Mouse (Mus musculus): ENCODE measurements around the gene Mapkapk2. TPM values are rescaled to one million over a fixed set of nuclear protein-coding genes. Genes with fewer than 3 reads are reported as not detected.

Gene Mapkapk2
- polyA plus RNA-seq (2017; shearing (Covaris generic)), result 179 TPM

DNA sequence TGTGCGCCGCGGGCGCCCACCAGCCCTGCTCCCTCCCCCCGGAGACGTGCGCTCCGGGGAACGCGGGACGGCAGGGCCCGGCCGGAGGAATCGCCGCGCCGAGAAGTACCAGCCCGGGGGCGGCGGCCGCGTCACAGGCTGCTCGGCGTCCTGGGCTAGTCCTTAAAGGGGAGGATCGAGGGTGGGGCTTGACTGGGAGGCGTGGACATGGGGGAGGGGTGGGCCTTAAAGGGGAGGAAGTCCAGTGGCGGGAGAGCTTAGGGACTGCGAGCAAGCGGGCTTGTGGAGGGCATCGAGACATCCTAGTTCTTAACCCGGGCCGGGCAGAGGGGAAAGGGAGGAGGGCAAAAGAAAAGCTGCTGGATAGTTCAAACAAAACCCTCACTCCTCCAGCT lies at the start of gene Mapkapk2:
Gene Mapkapk2 (minus strand): TSS at position 127 of the 395 bp plus-strand sequence.

GRCm38 (mm10) chr1:131138191-131139016 lies 40.8 kb upstream of the Mapkapk2 start, which contains the start of gene Dyrk3:
Gene Dyrk3 (minus strand): TSS chr1:131138340.

DNA sequence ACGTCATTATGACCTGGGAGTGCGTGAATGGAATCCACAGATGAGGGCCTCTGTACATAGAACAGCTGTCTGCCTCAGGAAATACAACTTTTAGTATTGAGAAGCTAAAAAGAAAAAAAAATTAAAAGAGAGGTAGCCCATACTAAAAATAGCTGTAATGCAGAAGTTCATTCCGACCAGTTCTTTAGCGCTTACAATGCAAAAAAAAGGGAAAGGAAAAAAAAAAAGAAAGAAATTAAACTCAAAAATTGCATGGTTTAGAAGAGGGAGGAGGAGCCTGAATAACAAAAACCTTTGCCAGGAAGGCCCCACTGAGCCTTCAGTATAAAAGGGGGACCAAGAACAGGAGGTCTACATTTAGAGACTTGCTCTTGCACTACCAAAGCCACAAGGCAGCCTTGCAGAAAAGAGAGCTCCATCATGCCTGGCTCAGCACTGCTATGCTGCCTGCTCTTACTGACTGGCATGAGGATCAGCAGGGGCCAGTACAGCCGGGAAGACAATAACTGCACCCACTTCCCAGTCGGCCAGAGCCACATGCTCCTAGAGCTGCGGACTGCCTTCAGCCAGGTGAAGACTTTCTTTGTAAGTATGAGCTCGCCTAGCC lies 78.0 kb downstream of the Mapkapk2 start, which contains the start of gene Il10:
Gene Il10 (plus strand): TSS at position 354 of the 607 bp plus-strand sequence.

Other genes with a start within 250 kb of the Mapkapk2 start
- gene Fcmr, start 232.2 kb downstream of the Mapkapk2 start, polyA plus RNA-seq (2017; shearing (Covaris generic)), result not detected
- not detected for gene Il24, start 210.4 kb downstream of the Mapkapk2 start, polyA plus RNA-seq (2017; shearing (Covaris generic))
- not detected for gene Il20, start 186.4 kb downstream of the Mapkapk2 start, polyA plus RNA-seq (2017; shearing (Covaris generic))
- not detected for gene Il19, start 157.7 kb downstream of the Mapkapk2 start, polyA plus RNA-seq (2017; shearing (Covaris generic))
- gene Il10, start 78.0 kb downstream of the Mapkapk2 start, polyA plus RNA-seq (2017; shearing (Covaris generic)), result 0.88 TPM
- 5.3 TPM for gene Dyrk3, start 40.5 kb upstream of the Mapkapk2 start, polyA plus RNA-seq (2017; shearing (Covaris generic))
- 45.8 TPM for gene Eif2d, start 55.4 kb upstream of the Mapkapk2 start, polyA plus RNA-seq (2017; shearing (Covaris generic))
- gene Rassf5, start 147.4 kb upstream of the Mapkapk2 start, polyA plus RNA-seq (2017; shearing (Covaris generic)), result 208 TPM
- gene Ikbke, start 181.8 kb upstream of the Mapkapk2 start, polyA plus RNA-seq (2017; shearing (Covaris generic)), result 99.2 TPM